Mouse (Mus musculus) forebrain, embryonic 10.5 days (tissue): Measurements from ENCODE around the gene Trio. TPM values are rescaled to one million over a fixed set of nuclear protein-coding genes. Genes with fewer than 3 reads are reported as not detected.

Experiments used
- DNase-seq: peaks from one replicate; pipeline ENCODE4 v3.0.0-alpha.2; 2017; ENCODE audit warnings: low spot score; ENCODE audit errors: extremely low spot score
- H3K27ac ChIP-seq: fragments of 300-500 bp; sonication (generic); 2 replicates; pipeline ENCODE4 v1.5.1; 2016; ENCODE audit warnings: mild to moderate bottlenecking
- H3K27me3 ChIP-seq: fragments of 300-500 bp; sonication (generic); 2 replicates; pipeline ENCODE4 v1.6.1; 2016; ENCODE audit warnings: mild to moderate bottlenecking; ENCODE audit not compliant: poor library complexity, severe bottlenecking
- H3K36me3 ChIP-seq: fragments of 300-500 bp; sonication (generic); replicated peaks from 2 replicates; pipeline ENCODE4 v1.6.1; 2016; ENCODE audit warnings: mild to moderate bottlenecking, moderate library complexity
- H3K4me1 ChIP-seq: fragments of 300-500 bp; sonication (generic); 2 replicates; pipeline ENCODE4 v1.6.1; 2016
- H3K4me3 ChIP-seq: fragments of 300-500 bp; sonication (generic); 2 replicates; pipeline ENCODE4 v1.5.1; 2016; ENCODE audit warnings: mild to moderate bottlenecking, moderate library complexity
- H3K9me3 ChIP-seq: fragments of 300-500 bp; sonication (generic); 2 replicates; pipeline ENCODE4 v1.6.1; 2016; ENCODE audit warnings: mild to moderate bottlenecking, moderate library complexity
- WGBS: fragments of 180-500 bp; shearing (Covaris S2); methylation state at CpG from one replicate; pipeline ENCODE4 v1.1.7; 2016; 5-methylcytosine and 5-hydroxymethylcytosine counted together
- polyA plus RNA-seq: library from polyadenylated mRNA; unstranded; fragments of >200 nt; fragmentation: Nextera tagmentation; extraction: Ambion mirVana; gene quantifications from 2 replicates; pipeline ENCODE4 v1.2.1, GENCODE M21; 2016

Gene Trio
- polyA plus RNA-seq, 1 experiment from 2014 or later, result 29.2 TPM

- WGBS, result 91% methylated on average over 11 of the region's 11 CpGs
Observed at GRCm38 (mm10) chr15:27821651-27822364, 203.8 kb downstream of the Trio start.

GRCm38 (mm10) chr15:27817096-27817495 is 208.6 kb downstream of the Trio start:
- peaks cover 100% of the 10 kb centered on the region for H3K36me3 ChIP-seq
- WGBS, result 90% methylated on average over 10 of the region's 10 CpGs
- H3K27me3 ChIP-seq, result no peaks in the 10 kb centered on the region; the same call in 1 of the 2 replicates
- no peak overlapping the region for H3K4me3 ChIP-seq
- H3K27ac ChIP-seq, result no peak overlapping the region
- H3K4me1 ChIP-seq, result peaks cover 4% of the 10 kb centered on the region; the same call in 1 of the 2 replicates
- H3K9me3 ChIP-seq, result no peaks in the 10 kb centered on the region; the same call in 1 of the 2 replicates
- DNase-seq, result no peak

More at GRCm38 (mm10) chr15:27821651-27822364, 203.8 kb downstream of the Trio start:
- H3K4me1 ChIP-seq, result no peaks in the 10 kb centered on the region
- no peaks in the 10 kb centered on the region for H3K9me3 ChIP-seq
- no peak for DNase-seq
- H3K27me3 ChIP-seq, result no peaks in the 10 kb centered on the region
- no peak overlapping the region for H3K27ac ChIP-seq
- peaks cover 99% of the 10 kb centered on the region for H3K36me3 ChIP-seq
- H3K4me3 ChIP-seq, result no peak overlapping the region

DNA sequence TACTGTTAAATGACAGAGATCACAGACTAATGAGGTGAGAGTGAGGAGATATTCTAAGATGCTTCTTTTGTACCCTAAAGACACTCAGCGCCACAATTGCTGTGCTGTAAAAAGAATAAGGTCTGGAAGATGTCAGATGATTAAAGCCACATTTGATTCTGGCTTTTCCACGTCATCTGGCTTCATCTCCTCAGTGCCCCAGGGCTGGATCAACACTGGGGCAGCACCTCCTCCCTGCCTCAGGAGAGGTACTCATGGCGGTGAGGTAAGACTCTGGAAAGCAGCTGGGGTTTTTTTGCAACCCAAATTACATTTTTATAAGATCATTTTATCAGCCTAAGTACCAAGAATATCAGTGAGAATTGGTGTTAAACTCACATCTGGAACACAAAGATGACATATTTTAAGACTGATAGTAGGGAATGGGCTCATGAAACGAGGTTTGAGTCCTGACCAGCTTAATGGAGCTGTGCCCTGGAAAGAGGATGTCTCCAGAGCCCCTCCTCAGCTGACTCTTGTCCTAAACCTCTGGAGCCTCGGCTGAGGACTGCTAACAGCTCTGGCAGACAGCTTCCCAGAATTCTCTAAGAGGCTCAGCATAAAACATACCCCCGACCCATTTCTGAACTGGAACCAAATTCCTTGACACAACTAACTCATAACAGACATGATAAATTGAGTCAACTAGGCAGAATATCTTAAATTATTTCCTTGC is 210.8 kb downstream of the Trio start:
- no peaks in the 10 kb centered on the region; the same call in 1 of the 2 replicates for H3K27me3 ChIP-seq
- peaks cover 93% of the 10 kb centered on the region for H3K36me3 ChIP-seq
- H3K4me3 ChIP-seq, result no peak overlapping the region
- H3K9me3 ChIP-seq, result no peaks in the 10 kb centered on the region; the same call in 1 of the 2 replicates
- DNase-seq, result no peak
- 67% methylated on average over 6 of the region's 6 CpGs for WGBS
- peaks cover 27% of the 10 kb centered on the region for H3K4me1 ChIP-seq
- H3K27ac ChIP-seq, result 0 out of 2 replicates have a peak overlapping the region, but pooled peaks have one; percentile 5

DNA sequence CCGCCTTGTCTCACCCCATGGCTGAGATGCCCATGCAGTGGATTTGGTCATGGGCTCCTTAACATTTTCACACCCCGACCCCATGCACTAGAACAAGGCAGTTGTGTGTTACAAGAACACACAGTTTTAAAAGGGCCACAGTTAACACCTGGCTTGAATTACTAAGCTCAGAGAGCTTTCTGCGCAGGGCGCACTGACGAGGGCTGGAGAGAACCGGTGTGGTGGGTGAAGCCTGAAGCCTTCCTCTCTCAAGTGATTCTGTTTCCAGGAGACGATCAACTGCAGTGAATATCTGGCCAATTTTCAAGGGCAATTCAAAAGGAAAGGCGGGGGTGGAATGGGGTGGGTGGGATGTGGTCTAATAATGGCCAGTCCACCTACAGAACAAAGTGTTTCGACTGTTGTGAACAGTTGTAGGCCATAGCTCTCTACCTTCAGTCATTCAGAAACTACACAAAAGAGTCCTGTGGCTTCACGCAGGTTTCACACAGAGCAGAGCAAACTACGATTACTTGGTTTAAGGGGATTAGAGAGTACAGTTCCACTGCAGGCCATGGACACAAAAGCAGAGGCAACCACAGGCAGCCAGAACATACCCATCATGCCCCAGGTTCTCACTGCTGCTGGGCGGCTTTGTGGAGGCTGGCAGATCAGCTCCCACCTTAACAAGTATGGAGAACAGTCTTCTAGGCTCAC is 214.7 kb downstream of the Trio start:
- H3K9me3 ChIP-seq, result no peaks in the 10 kb centered on the region; the same call in 1 of the 2 replicates
- peak overlapping the region; percentile 80 for H3K27ac ChIP-seq
- no peaks in the 10 kb centered on the region; the same call in 1 of the 2 replicates for H3K27me3 ChIP-seq
- H3K4me1 ChIP-seq, result peaks cover 55% of the 10 kb centered on the region
- peak; percentile 46 for DNase-seq
- no peak overlapping the region for H3K4me3 ChIP-seq
- WGBS, result 51% methylated on average over 12 of the region's 12 CpGs
- peaks cover 77% of the 10 kb centered on the region for H3K36me3 ChIP-seq

GRCm38 (mm10) chr15:27810262-27810661 is 215.4 kb downstream of the Trio start:
- H3K36me3 ChIP-seq, result peaks cover 77% of the 10 kb centered on the region
- no peak for DNase-seq
- no peaks in the 10 kb centered on the region; the same call in 1 of the 2 replicates for H3K27me3 ChIP-seq
- no peaks in the 10 kb centered on the region; the same call in 1 of the 2 replicates for H3K9me3 ChIP-seq
- 69% methylated on average over 7 of the region's 7 CpGs for WGBS
- H3K4me1 ChIP-seq, result peaks cover 58% of the 10 kb centered on the region
- H3K27ac ChIP-seq, result peak overlapping the region; percentile 80
- H3K4me3 ChIP-seq, result no peak overlapping the region

DNA sequence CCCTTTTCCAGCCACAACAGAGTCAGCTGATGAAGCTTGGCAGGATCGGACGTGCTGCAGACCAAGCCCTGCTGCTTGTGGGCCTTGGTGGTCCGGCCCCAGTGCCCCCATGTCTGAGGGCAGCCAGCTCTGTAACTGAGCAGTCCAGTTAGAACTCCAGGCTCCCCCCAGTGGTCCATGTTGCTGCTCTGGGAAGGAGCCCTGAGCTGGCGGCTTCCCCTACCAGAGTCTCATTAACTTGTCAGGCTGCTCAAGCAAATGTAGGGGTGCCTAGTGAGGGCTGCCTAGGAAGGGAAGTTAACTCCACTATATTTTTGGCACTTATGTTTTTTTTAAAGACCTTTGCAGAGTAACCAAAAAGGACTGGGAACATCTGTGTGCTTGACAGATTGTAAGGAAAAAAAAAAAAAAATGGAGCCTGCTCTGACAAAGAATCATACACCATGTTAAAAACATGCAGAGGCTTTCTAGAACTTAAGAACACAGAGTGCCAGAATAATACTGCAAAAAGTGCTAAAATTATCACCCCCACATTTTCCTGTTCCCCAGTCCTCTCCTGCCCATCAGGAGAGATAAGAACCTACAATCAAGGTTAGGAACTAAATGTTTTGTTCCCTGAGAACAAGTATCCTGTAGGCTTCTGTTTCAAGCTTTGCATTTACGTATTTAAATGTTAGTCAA is 216.9 kb downstream of the Trio start:
- H3K9me3 ChIP-seq, result no peaks in the 10 kb centered on the region
- WGBS, result 66% methylated on average over 5 of the region's 5 CpGs
- peaks cover 65% of the 10 kb centered on the region for H3K4me1 ChIP-seq
- no peaks in the 10 kb centered on the region; the same call in 1 of the 2 replicates for H3K27me3 ChIP-seq
- peak overlapping the region; percentile 67 for H3K27ac ChIP-seq
- H3K36me3 ChIP-seq, result peaks cover 77% of the 10 kb centered on the region
- no peak for DNase-seq
- H3K4me3 ChIP-seq, result no peak overlapping the region

DNA sequence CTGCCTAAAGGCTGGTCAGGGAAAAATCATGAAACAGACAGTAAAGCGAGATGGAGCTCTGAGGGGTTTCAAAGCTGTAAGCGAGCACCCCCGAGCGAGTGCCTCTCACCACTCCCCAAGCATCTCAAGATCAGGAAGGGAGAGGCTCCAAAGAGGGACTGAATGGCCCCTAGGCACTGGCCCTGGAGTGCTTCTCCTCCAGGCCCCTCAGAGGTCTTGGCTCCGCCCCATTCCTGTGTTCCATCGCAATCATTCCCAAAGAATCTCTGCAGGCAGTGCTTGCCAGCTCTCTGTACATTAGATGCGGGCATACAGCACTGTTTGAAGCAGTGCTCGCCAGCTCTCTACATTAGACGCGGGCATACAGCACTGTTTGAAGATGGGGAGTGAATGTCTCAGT is 219.4 kb downstream of the Trio start:
- WGBS, result 84% methylated on average over 10 of the region's 10 CpGs
- Histone ChIP-seq H3K27ac (peak overlapping the region; percentile 63), H3K9me3 (no peaks in the 10 kb centered on the region), H3K4me3 (no peak overlapping the region), H3K27me3 (no peaks in the 10 kb centered on the region), H3K36me3 (peaks cover 78% of the 10 kb centered on the region), H3K4me1 (peaks cover 80% of the 10 kb centered on the region)
- DNase-seq, result no peak

DNA sequence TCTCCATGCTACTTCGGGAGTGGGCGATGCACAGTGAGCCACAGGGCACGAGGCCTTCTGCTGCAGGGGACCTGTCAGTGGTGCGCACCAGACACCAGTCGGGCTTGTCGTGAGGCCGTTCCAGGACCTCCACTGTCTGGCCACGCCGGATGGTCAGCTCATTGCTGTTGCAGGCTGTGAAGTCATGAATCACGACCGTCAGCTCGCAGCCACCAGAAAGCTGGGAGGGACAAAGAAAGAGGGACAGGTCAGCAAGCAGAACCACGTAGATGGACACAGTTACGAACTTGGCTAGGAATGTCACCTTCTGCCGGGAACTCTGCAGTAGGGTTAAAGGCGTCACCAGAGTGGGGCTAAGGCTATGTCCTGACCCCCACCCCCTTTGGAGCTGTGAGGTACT is 220.0 kb downstream of the Trio start:
- H3K4me1 ChIP-seq, result peaks cover 80% of the 10 kb centered on the region
- peak overlapping the region; percentile 63; the same call in 1 of the 2 replicates for H3K27ac ChIP-seq
- H3K4me3 ChIP-seq, result no peak overlapping the region
- no peak for DNase-seq
- H3K9me3 ChIP-seq, result no peaks in the 10 kb centered on the region
- 93% methylated on average over 16 of the region's 16 CpGs for WGBS
- peaks cover 78% of the 10 kb centered on the region for H3K36me3 ChIP-seq
- H3K27me3 ChIP-seq, result no peaks in the 10 kb centered on the region

DNA sequence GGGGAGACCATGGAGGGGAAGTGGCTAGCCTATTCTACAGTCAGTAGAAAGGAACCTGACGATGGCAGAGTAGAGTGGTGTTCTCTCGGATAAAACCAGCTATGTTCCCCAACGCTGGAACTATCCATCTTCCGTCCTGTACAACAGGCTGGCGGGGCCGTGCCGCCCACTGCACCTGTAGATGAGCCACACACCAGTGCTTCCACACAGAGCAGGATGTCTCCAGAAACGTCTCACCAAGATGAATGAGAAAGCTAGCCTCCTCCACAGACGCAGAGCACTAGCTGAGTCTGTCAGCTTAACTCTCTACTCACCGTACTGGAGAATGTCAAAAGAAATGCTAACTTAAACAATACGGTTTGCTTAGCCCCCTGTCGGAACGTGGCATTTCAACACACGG is 221.2 kb downstream of the Trio start:
- DNase-seq, result no peak
- H3K36me3 ChIP-seq, result peaks cover 84% of the 10 kb centered on the region
- no peaks in the 10 kb centered on the region for H3K9me3 ChIP-seq
- WGBS, result 92% methylated on average over 14 of the region's 14 CpGs
- H3K4me3 ChIP-seq, result no peak overlapping the region
- H3K27ac ChIP-seq, result peak overlapping the region; percentile 51; the same call in 1 of the 2 replicates
- peaks cover 72% of the 10 kb centered on the region for H3K4me1 ChIP-seq
- no peaks in the 10 kb centered on the region for H3K27me3 ChIP-seq

DNA sequence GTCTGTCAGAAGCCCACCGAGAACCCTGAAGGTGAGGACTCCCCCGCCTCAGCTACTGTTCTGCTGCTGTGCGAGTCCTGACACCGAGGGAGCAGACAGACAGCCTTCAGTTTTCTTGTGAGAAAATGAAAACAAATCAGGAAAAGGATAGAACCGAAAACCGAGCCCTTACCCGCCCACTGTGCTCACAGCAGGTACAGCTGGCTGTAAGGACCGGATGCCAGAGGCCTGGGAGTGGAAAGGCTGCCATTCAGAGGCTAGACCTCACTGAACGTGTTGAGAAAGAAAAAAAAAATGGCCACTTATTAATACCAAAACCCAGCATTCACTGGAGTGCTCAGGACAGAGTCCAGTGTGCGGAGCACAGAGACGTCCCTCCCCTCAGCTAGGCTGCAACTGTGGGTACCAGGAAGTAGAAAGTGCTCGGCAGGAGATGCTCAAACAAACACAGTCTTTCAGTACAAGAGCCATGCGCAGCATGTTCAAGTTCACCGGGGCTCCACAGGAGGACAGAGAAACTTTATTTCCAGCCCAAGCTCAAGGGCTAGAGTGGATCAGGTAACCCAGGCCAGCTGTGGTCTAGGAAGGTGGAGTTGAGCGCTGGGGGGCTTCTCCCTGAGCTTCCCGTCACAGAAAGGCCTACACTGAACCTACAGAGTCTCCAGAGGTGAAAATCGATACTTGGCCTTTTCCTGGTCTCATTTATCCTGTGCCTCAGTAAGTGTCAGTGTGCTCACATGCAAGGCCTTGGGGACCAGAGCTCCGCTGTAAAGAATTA is 221.9 kb downstream of the Trio start:
- DNase-seq, result no peak
- Histone ChIP-seq H3K36me3 (peaks cover 91% of the 10 kb centered on the region), H3K27ac (peak overlapping the region; percentile 51), H3K4me1 (peaks cover 69% of the 10 kb centered on the region), H3K4me3 (no peak overlapping the region), H3K9me3 (no peaks in the 10 kb centered on the region), H3K27me3 (no peaks in the 10 kb centered on the region)
- WGBS, result 77% methylated on average over 18 of the region's 18 CpGs

GRCm38 (mm10) chr15:27802243-27802642 is 223.4 kb downstream of the Trio start:
- Histone ChIP-seq H3K4me3 (no peak overlapping the region), H3K9me3 (no peaks in the 10 kb centered on the region), H3K36me3 (peaks cover 96% of the 10 kb centered on the region), H3K4me1 (peaks cover 77% of the 10 kb centered on the region), H3K27me3 (no peaks in the 10 kb centered on the region), H3K27ac (peak overlapping the region; percentile 51; the same call in 1 of the 2 replicates)
- no peak for DNase-seq
- 90% methylated on average over 12 of the region's 12 CpGs for WGBS
